Mouse (Mus musculus) myocyte (in vitro differentiated cells): ENCODE measurements around the gene Ccer2.

ENCODE experiments used
- SRF ChIP-seq: IDR thresholded peaks from one replicate; pipeline ENCODE4 v1.6.1; 2011; ENCODE audit warnings: low read depth; ENCODE audit not compliant: control insufficient read depth, insufficient read length
- TCF3 ChIP-seq: IDR thresholded peaks from one replicate; pipeline ENCODE4 v1.6.1; 2011; ENCODE audit warnings: low read depth, control low read depth; ENCODE audit not compliant: insufficient read length

GRCm38 (mm10) chr7:28719650-28720049, 36.3 kb upstream of the Ccer2 start:
- TF ChIP-seq TCF3 (no peak), SRF (no peak)
